Mouse (Mus musculus): ENCODE results near the gene Rnf41. TPM values are rescaled to one million over a fixed set of nuclear protein-coding genes. Genes with fewer than 3 reads are reported as not detected.

The Rnf41 gene
- polyA plus RNA-seq, 1 experiment from 2014 or later, result 85.9 TPM

GRCm38 (mm10) chr10:128390366-128390765 lies 21.1 kb upstream of the Rnf41 start:
- H3K36me3 ChIP-seq, result peaks cover 97% of the 10 kb centered on the region
- no peaks in the 10 kb centered on the region; the same call in 1 of the 2 replicates for H3K4me1 ChIP-seq (replicated peaks)
- no peak overlapping the region for H3K4me2 ChIP-seq (replicated peaks)
- no peak overlapping the region for H3K27ac ChIP-seq
- no peaks in the 10 kb centered on the region for H3K27me3 ChIP-seq
- ATAC-seq, result no peak
- WGBS, result 87% methylated on average over 12 of the region's 12 CpGs
- no peaks in the 10 kb centered on the region for H3K9me3 ChIP-seq
- no peak overlapping the region for H3K9ac ChIP-seq (replicated peaks)
- H3K4me3 ChIP-seq (replicated peaks), result no peak overlapping the region

GRCm38 (mm10) chr10:128391850-128392249 lies 19.6 kb upstream of the Rnf41 start:
- H3K4me2 ChIP-seq (replicated peaks), result no peak overlapping the region
- 82% methylated on average over 6 of the region's 6 CpGs for WGBS
- H3K27me3 ChIP-seq, result no peaks in the 10 kb centered on the region
- no peak for ATAC-seq
- no peaks in the 10 kb centered on the region for H3K9me3 ChIP-seq
- H3K4me3 ChIP-seq (replicated peaks), result no peak overlapping the region
- H3K36me3 ChIP-seq, result peaks cover 96% of the 10 kb centered on the region
- no peak overlapping the region for H3K27ac ChIP-seq
- peaks cover 3% of the 10 kb centered on the region; the same call in 1 of the 2 replicates for H3K4me1 ChIP-seq (replicated peaks)
- no peak overlapping the region for H3K9ac ChIP-seq (replicated peaks)

GRCm38 (mm10) chr10:128396017-128396673 lies 15.3 kb upstream of the Rnf41 start:
- ATAC-seq, result no peak
- Histone ChIP-seq H3K9me3 (no peaks in the 10 kb centered on the region), H3K36me3 (peaks cover 54% of the 10 kb centered on the region), H3K9ac (replicated peaks) (no peak overlapping the region), H3K4me3 (replicated peaks) (no peak overlapping the region), H3K27ac (no peak overlapping the region), H3K4me2 (replicated peaks) (no peak overlapping the region), H3K27me3 (no peaks in the 10 kb centered on the region), H3K4me1 (replicated peaks) (peaks cover 17% of the 10 kb centered on the region)
- WGBS, result 67% methylated on average over 11 of the region's 11 CpGs

- H3K9me3 ChIP-seq, result no peaks in the 10 kb centered on the region
- WGBS, result 74% methylated on average over 10 of the region's 10 CpGs
- H3K4me1 ChIP-seq (replicated peaks), result peaks cover 17% of the 10 kb centered on the region
- no peak overlapping the region for H3K9ac ChIP-seq (replicated peaks)
- no peak for ATAC-seq
- no peak overlapping the region for H3K4me3 ChIP-seq (replicated peaks)
- peaks cover 52% of the 10 kb centered on the region for H3K36me3 ChIP-seq
- no peak overlapping the region for H3K4me2 ChIP-seq (replicated peaks)
- no peak overlapping the region for H3K27ac ChIP-seq
- no peaks in the 10 kb centered on the region for H3K27me3 ChIP-seq
These were observed 14.7 kb upstream of the Rnf41 start for GRCm38 (mm10) chr10:128396716-128397264.

GRCm38 (mm10) chr10:128397466-128397865 lies 14.0 kb upstream of the Rnf41 start:
- Histone ChIP-seq H3K4me3 (replicated peaks) (no peak overlapping the region), H3K27me3 (no peaks in the 10 kb centered on the region), H3K4me1 (replicated peaks) (peaks cover 17% of the 10 kb centered on the region), H3K9me3 (no peaks in the 10 kb centered on the region), H3K4me2 (replicated peaks) (no peak overlapping the region), H3K27ac (peak overlapping the region; percentile 68; the same call in 1 of the 2 replicates), H3K9ac (replicated peaks) (peak overlapping the region; percentile 3; the same call in 1 of the 2 replicates), H3K36me3 (peaks cover 45% of the 10 kb centered on the region)
- peak; percentile 10; the same call in 1 of the 2 replicates for ATAC-seq
- 56% methylated on average over 7 of the region's 7 CpGs for WGBS

- H3K4me3 ChIP-seq (replicated peaks), result no peak overlapping the region
- H3K9ac ChIP-seq (replicated peaks), result no peak overlapping the region
- ATAC-seq, result no peak
- 33% methylated on average over 5 of the region's 5 CpGs for WGBS
- no peak overlapping the region for H3K27ac ChIP-seq
- no peak overlapping the region for H3K4me2 ChIP-seq (replicated peaks)
- no peaks in the 10 kb centered on the region for H3K27me3 ChIP-seq
- H3K4me1 ChIP-seq (replicated peaks), result peaks cover 17% of the 10 kb centered on the region; the same call in 1 of the 2 replicates
- no peaks in the 10 kb centered on the region for H3K9me3 ChIP-seq
- peaks cover 26% of the 10 kb centered on the region for H3K36me3 ChIP-seq
These were observed 11.1 kb upstream of the Rnf41 start for GRCm38 (mm10) chr10:128400338-128400737.

- Histone ChIP-seq H3K27ac (no peak within 1 kb of the TSS), H3K9me3 (no peaks in the 10 kb centered on the region), H3K4me3 (replicated peaks) (no peak within 1 kb of the TSS), H3K4me2 (replicated peaks) (no peak within 1 kb of the TSS), H3K27me3 (no peaks in the 10 kb centered on the region), H3K36me3 (peaks cover 27% of the 10 kb centered on the region), H3K4me1 (replicated peaks) (peaks cover 17% of the 10 kb centered on the region; the same call in 1 of the 2 replicates), H3K9ac (replicated peaks) (no peak within 1 kb of the TSS)
- 16% methylated on average over 2 of the region's 2 CpGs for WGBS
- no peak for ATAC-seq
These were observed 10.4 kb upstream of the Rnf41 start, which contains the start of gene Slc39a5 for GRCm38 (mm10) chr10:128401056-128401455. Slc39a5 (minus strand) TSS chr10:128401229.

GRCm38 (mm10) chr10:128401638-128402037 lies 9.8 kb upstream of the Rnf41 start:
- Histone ChIP-seq H3K9ac (replicated peaks) (no peak overlapping the region), H3K9me3 (no peaks in the 10 kb centered on the region), H3K36me3 (peaks cover 27% of the 10 kb centered on the region), H3K4me3 (replicated peaks) (no peak overlapping the region), H3K27ac (no peak overlapping the region), H3K4me1 (replicated peaks) (peaks cover 16% of the 10 kb centered on the region; the same call in 1 of the 2 replicates), H3K4me2 (replicated peaks) (no peak overlapping the region), H3K27me3 (no peaks in the 10 kb centered on the region)
- ATAC-seq, result no peak
- 76% methylated on average over 9 of the region's 9 CpGs for whole genome bisulfite sequencing

GRCm38 (mm10) chr10:128403931-128404330 lies 7.5 kb upstream of the Rnf41 start:
- Histone ChIP-seq H3K27me3 (no peaks in the 10 kb centered on the region), H3K9ac (replicated peaks) (no peak overlapping the region), H3K36me3 (peaks cover 29% of the 10 kb centered on the region), H3K9me3 (no peaks in the 10 kb centered on the region), H3K4me1 (replicated peaks) (peaks cover 13% of the 10 kb centered on the region), H3K27ac (no peak overlapping the region), H3K4me2 (replicated peaks) (no peak overlapping the region), H3K4me3 (replicated peaks) (no peak overlapping the region)
- 95% methylated on average over 7 of the region's 7 CpGs for WGBS
- ATAC-seq, result no peak

GRCm38 (mm10) chr10:128408591-128409535 lies 2.6 kb upstream of the Rnf41 start:
- Histone ChIP-seq H3K9me3 (no peaks in the 10 kb centered on the region), H3K9ac (replicated peaks) (peak overlapping the region; percentile 85), H3K4me1 (replicated peaks) (peaks cover 46% of the 10 kb centered on the region), H3K4me3 (replicated peaks) (peak overlapping the region; percentile 97), H3K27ac (peak overlapping the region; percentile 89), H3K4me2 (replicated peaks) (peak overlapping the region; percentile 94), H3K27me3 (no peaks in the 10 kb centered on the region), H3K36me3 (peaks cover 28% of the 10 kb centered on the region)
- peak; percentile 7 for ATAC-seq
- WGBS, result 18% methylated on average over 35 of the region's 35 CpGs

- Histone ChIP-seq H3K4me2 (replicated peaks) (peak overlapping the region; percentile 94), H3K4me3 (replicated peaks) (peak overlapping the region; percentile 97), H3K9ac (replicated peaks) (peak overlapping the region; percentile 90), H3K4me1 (replicated peaks) (peaks cover 49% of the 10 kb centered on the region), H3K27me3 (no peaks in the 10 kb centered on the region), H3K9me3 (no peaks in the 10 kb centered on the region), H3K36me3 (peaks cover 30% of the 10 kb centered on the region), H3K27ac (peak overlapping the region; percentile 95)
- 7% methylated on average over 36 of the region's 36 CpGs for WGBS
- peak; percentile 89 for ATAC-seq
These were observed 1.5 kb upstream of the Rnf41 start for GRCm38 (mm10) chr10:128409692-128410559.

Data from midbrain, embryonic 13.5 days (tissue).